In genomic region chrX:101642091-101642490, GRCm38 (mm10) we compare ENCODE assay signal across 10 mouse cellular contexts. TPM values are rescaled to one million over a fixed set of nuclear protein-coding genes. Genes with fewer than 3 reads are reported as not detected.
DNase-seq lines count a peak whose midpoint lies in the region; ATAC-seq and TF ChIP-seq lines count a peak whose summit lies in the region.
"Had no signal": no experiment of that assay in that cellular context is flagged by ENCODE, and none has a peak within 500 bp of the region (broad histone marks: within the 10 kb centered on the region; RNA-seq: fewer than 3 reads in every experiment).

No protein-coding gene starts in this region.

- no peaks in the 10 kb centered on the region for H3K27me3 ChIP-seq in heart, embryonic 15.5 days
- no peaks in the 10 kb centered on the region for H3K27me3 ChIP-seq in ES-Bruce4 (ENCODE audit: control insufficient read depth, insufficient read depth, low read length, poor library complexity, severe bottlenecking)
- no peaks in the 10 kb centered on the region for H3K27me3 ChIP-seq in forebrain, embryonic 15.5 days
- no peaks in the 10 kb centered on the region for H3K27me3 ChIP-seq in liver, embryonic 16.5 days (ENCODE audit: control insufficient read depth, insufficient read depth, low read depth, low read length)

- intact Hi-C loops in heart, postnatal 14 days (cut with DNase I), result loop anchor here (10.0 kb wide), 1 partner anchor 107 kb away; the partner anchor contains the start of gene Taf1

- H3K4me1 ChIP-seq in heart, embryonic 15.5 days (replicated peaks), result 0 out of 2 replicates have a peak, but pooled peaks cover 5% of the 10 kb centered on the region
- H3K4me1 ChIP-seq in ES-Bruce4 (ENCODE audit: control insufficient read depth, insufficient read depth, low read length), result no peaks in the 10 kb centered on the region
- H3K4me1 ChIP-seq in forebrain, embryonic 15.5 days, result peaks cover 14% of the 10 kb centered on the region
- peaks cover 16% of the 10 kb centered on the region for H3K4me1 ChIP-seq in liver, embryonic 16.5 days (ENCODE audit: control insufficient read depth, low read depth, low read length)

- no peak overlapping the region for H3K27ac ChIP-seq in heart, embryonic 15.5 days
- no peak overlapping the region for H3K27ac ChIP-seq in ES-Bruce4 (ENCODE audit: insufficient read depth, low read length)
- H3K27ac ChIP-seq in forebrain, embryonic 15.5 days (replicated peaks), result no peak overlapping the region
- no peak overlapping the region; the same call in 1 of the 2 replicates for H3K27ac ChIP-seq in liver, embryonic 16.5 days (ENCODE audit: low read length)

- 0 out of 2 replicates have a peak, but pooled peaks cover 4% of the 10 kb centered on the region for H3K36me3 ChIP-seq in heart, embryonic 15.5 days
- peaks cover 14% of the 10 kb centered on the region for H3K36me3 ChIP-seq in ES-Bruce4 (ENCODE audit: control insufficient read depth, insufficient read depth, low read length, poor library complexity, severe bottlenecking)
- no peaks in the 10 kb centered on the region; the same call in 1 of the 2 replicates for H3K36me3 ChIP-seq in forebrain, embryonic 15.5 days
- H3K36me3 ChIP-seq in liver, embryonic 16.5 days (ENCODE audit: control insufficient read depth, insufficient read depth), result peaks cover 4% of the 10 kb centered on the region

- TF ChIP-seq POLR2A in ES-Bruce4 (IDR thresholded peaks at IDR 0.05; ENCODE audit: insufficient read depth, low read length), result no peak

- no peak for DNase-seq in heart, postnatal 14 days
- no peak for DNase-seq in retina, embryonic 14.5 days (ENCODE audit: low spot score)
- no peak for DNase-seq in kidney, adult 9 months
- no peak for DNase-seq in urinary bladder, postnatal 14 days (ENCODE audit: low spot score)
- DNase-seq: gastrocnemius, postnatal 25 days had no signal

- no peak for ATAC-seq in heart, embryonic 15.5 days (replicated peaks; ENCODE audit: insufficient number of reproducible peaks, insufficient read depth, low FRiP score, low read depth)
- no peak for ATAC-seq in forebrain, embryonic 15.5 days (replicated peaks)
- ATAC-seq in liver, embryonic 16.5 days (ENCODE audit: low read depth), result no peak
- ATAC-seq: Patski had no signal

- no peak overlapping the region for H3K9ac ChIP-seq in heart, embryonic 15.5 days
- peak overlapping the region; percentile 56; the same call in 1 of the 2 replicates for H3K9ac ChIP-seq in ES-Bruce4 (ENCODE audit: low read depth, poor library complexity, severe bottlenecking)
- H3K9ac ChIP-seq in forebrain, embryonic 15.5 days (replicated peaks), result peak overlapping the region; percentile 72
- peak overlapping the region; percentile 60 for H3K9ac ChIP-seq in liver, embryonic 16.5 days (ENCODE audit: low read depth, low read length)

- WGBS in heart, embryonic 15.5 days, result 13% methylated on average over 5 of the region's 5 CpGs
- WGBS in forebrain, embryonic 15.5 days, result 24% methylated on average over 5 of the region's 5 CpGs
- WGBS in liver, embryonic 16.5 days (ENCODE audit: insufficient replicate concordance), result 19% methylated on average over 5 of the region's 5 CpGs

- TF ChIP-seq CTCF in ES-Bruce4 (IDR thresholded peaks at IDR 0.05; ENCODE audit: low read depth, low read length), result no peak

- H3K4me3 ChIP-seq in heart, embryonic 15.5 days, result peak overlapping the region; percentile 77
- H3K4me3 ChIP-seq in ES-Bruce4 (ENCODE audit: low read depth, low read length), result peak overlapping the region; percentile 52
- H3K4me3 ChIP-seq in forebrain, embryonic 15.5 days, result peak overlapping the region; percentile 73
- peak overlapping the region; percentile 80 for H3K4me3 ChIP-seq in liver, embryonic 16.5 days (ENCODE audit: low read depth, low read length)

- H3K9me3 ChIP-seq in heart, embryonic 15.5 days (replicated peaks), result no peaks in the 10 kb centered on the region
- no peaks in the 10 kb centered on the region for H3K9me3 ChIP-seq in ES-Bruce4 (replicated peaks; ENCODE audit: control insufficient read depth, insufficient read depth, low read length, poor library complexity, severe bottlenecking)
- no peaks in the 10 kb centered on the region for H3K9me3 ChIP-seq in forebrain, embryonic 15.5 days
- no peaks in the 10 kb centered on the region for H3K9me3 ChIP-seq in liver, embryonic 16.5 days (replicated peaks; ENCODE audit: control insufficient read depth, low read length)

- TF ChIP-seq EP300 in ES-Bruce4 (IDR thresholded peaks at IDR 0.05; ENCODE audit: insufficient read depth, low read depth, low read length), result no peak

- peak overlapping the region; percentile 61 for H3K4me2 ChIP-seq in heart, embryonic 15.5 days
- H3K4me2 ChIP-seq in forebrain, embryonic 15.5 days (replicated peaks), result peak overlapping the region; percentile 45
- H3K4me2 ChIP-seq in liver, embryonic 16.5 days (ENCODE audit: low read depth, low read length), result peak overlapping the region; percentile 66

RNA-seq across cellular contexts. Expression of gene Ogt, which starts 2.2 kb away (rescaled TPM):
- 91.0 and 105 TPM in 2 replicates for polyA plus RNA-seq in heart, embryonic 15.5 days (2015; fragmentation: Nextera tagmentation; extraction: Ambion mirVana)
- 10 to 100 TPM; 80.1 to 89.4 TPM for total RNA-seq in heart, postnatal 14 days (2021)
- 303 and 324 TPM in 2 replicates for polyA plus RNA-seq in ES-Bruce4 (2011; ENCODE audit: insufficient read depth, insufficient read length, low read depth, missing spikeins)
- 231 and 232 TPM in 2 replicates for polyA plus RNA-seq in forebrain, embryonic 15.5 days (2015; fragmentation: Nextera tagmentation; extraction: Ambion mirVana)
- polyA plus RNA-seq in liver, embryonic 16.5 days (2015; fragmentation: Nextera tagmentation; extraction: Ambion mirVana), result 54.1 and 55.6 TPM in 2 replicates
